Mouse (Mus musculus) testis, postnatal 10 days (tissue): ENCODE results near the gene Scn5a.

Experiments used
- DNase-seq: peaks from one replicate; pipeline ENCODE4 v3.0.0; 2021; ENCODE audit warnings: low spot score

Scn5a gene

DNA sequence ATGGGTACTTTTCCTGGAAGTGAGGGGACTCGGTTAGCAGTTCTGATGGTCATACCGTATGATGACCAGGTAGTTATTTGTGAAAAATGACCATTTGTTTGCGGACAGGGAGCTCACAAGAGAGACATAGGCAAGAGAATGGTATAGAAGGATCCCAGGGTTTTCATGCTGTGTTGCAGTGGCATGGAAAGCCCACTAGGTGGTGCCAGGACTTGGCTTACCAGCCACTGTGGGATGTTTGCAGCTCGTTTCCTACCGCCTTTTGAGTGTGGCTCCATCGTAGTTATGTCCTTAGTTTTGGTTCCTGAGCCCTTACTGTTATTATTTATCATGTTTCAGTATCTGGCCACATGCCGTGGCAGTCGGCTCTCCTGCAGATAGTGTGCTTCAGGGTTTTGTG is 118.4 kb downstream of the Scn5a start:
- peak; percentile 76 for DNase-seq

DNA sequence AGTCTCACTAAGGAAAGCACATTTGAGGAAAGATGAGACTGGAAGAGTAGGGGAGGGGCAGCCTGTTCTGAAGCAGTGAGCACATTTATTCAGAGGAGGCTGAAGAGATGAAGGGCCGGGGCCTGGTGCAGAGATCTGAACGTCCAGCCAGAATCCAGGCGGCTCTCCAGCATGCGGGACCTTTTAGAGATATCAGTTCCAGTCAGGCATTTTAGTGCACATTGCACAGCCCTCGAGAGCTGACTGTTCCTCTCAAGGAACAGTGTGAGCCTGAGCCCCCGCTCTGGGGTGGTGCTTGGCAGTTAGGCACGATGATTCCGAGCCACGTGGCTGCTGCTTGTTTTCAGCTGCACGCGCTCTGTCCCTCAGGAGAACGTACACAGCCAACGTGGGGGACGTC is 121.7 kb downstream of the Scn5a start:
- peak; percentile 69 for DNase-seq

- DNase-seq, result no peak
Measured at GRCm38 (mm10) chr9:119455967-119456366, 122.8 kb downstream of the Scn5a start.

DNA sequence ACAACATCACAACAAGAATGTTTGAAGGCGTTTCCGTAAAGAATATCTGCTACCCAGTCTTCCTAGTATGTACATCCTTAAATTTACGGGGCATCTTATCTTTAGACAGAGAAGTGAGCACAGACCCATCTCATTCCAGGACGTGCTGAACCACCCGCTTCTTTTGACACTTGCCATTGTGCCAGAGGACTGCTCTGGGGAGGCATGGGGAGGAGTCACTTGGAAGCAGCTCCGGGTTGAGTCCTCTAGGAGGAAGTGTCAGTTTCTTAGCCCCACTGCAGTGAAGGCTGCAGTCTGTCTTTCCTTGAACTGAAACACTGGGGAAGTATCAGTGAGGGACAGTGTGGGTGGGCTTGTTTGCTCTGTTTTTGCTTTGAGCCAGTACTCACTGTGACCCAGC is 133.1 kb downstream of the Scn5a start:
- DNase-seq, result no peak

DNA sequence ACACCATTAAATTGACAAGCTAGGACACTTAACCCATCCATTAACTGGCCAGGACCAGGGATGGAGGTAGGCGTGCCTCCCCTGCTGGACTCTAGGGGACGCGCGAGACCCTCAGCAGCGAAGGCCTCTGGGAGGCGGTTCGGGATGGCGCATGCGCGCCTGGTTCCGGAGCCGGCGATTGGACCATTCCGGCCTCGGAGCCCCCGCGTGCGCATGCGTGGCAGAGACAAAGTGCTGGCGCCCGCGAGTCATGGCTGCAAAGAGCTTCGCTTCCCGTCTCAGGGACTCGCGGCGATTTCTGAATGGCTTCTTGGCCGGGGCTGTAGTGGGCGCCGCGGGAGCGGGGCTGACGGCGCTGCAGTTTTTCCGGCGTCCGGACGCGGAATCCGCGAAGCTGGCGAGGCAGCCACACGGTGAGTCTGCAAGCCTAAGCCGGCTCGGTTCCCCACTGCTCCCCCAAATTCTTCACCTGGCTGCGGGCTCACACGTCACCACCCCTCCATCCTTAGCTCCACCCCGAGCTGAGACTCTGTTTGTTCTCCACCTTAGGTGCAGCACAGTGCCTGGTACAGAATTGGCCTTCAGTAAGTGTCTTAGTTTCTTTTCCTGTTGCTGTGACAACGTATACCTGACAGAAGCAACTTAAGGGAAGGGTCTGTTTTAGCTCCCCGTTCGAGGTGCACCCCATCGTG is 133.9 kb downstream of the Scn5a start, which contains the start of gene Exog:
Gene Exog (plus strand): TSS at position 206 of the 692 bp plus-strand sequence.
- peak; percentile 99 for DNase-seq

- no peak for DNase-seq
Measured at GRCm38 (mm10) chr9:119438498-119439000, 140.3 kb downstream of the Scn5a start.

DNA sequence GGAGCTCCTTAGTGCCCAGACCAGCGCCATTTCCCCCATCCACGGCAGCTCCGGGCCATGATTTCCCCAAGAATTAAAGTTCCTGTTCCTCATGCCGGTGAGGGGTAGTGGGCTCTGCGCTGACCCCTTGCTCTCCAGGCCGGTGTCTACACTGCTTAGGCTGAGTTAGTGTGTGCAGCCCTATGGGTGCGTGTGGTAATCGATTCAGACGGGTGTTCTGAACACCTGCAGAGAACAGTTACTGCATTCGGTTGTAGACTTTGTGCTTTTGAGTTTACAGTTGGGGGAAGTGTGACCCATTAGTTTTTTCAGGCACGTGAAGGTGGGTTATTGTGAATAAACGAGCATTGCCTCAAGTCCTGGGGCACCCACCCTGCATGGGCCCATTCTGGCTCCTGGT is 140.8 kb downstream of the Scn5a start:
- no peak for DNase-seq

DNA sequence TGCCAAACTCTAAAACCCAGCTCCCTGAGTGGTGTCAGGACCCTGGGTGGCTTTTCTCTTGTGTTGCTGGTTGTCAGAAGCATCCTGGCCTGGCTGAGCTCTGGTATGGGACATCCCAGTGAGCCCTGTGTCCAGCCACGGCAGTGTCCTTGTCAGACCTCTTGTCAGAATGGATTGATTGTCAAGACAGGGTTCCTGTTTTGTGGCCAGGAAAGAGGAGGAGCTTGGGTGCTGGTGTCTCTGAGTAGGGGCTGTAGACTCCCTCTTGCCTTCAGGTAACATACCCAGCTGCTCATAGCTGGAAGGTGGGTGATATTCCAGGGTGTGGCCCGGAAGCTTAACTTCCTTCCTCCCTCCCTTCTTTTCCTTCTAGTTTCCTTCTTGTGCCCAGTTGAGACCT is 143.0 kb downstream of the Scn5a start:
- DNase-seq, result no peak
